Mouse (Mus musculus) neural tube, embryonic 11.5 days (tissue): ENCODE data around the gene Aoc2. TPM values are rescaled to one million over a fixed set of nuclear protein-coding genes. Genes with fewer than 3 reads are reported as not detected.

Experiments
- ATAC-seq: fragments of 200-750 bp; cut with Nextera tagmentation; 2 replicates; pipeline ENCODE4 v1.8.0; 2017; ENCODE audit warnings: moderate number of reproducible peaks, mild to moderate bottlenecking, moderate TSS enrichment, moderate library complexity; ENCODE audit not compliant: insufficient read depth, low FRiP score, low TSS enrichment
- DNase-seq: peaks from one replicate; pipeline ENCODE4 v3.0.0-alpha.2; 2015; ENCODE audit warnings: low spot score
- H3K27ac ChIP-seq: fragments of 300-500 bp; sonication (generic); 2 replicates; pipeline ENCODE4 v1.5.1; 2014; ENCODE audit warnings: low read depth, mild to moderate bottlenecking, low read length
- H3K27me3 ChIP-seq: fragments of 300-500 bp; sonication (generic); 2 replicates; pipeline ENCODE4 v1.6.1; 2014; ENCODE audit warnings: mild to moderate bottlenecking, low read length, mixed read lengths; ENCODE audit not compliant: control insufficient read depth, insufficient read depth
- H3K36me3 ChIP-seq: fragments of 300-500 bp; sonication (generic); 2 replicates; pipeline ENCODE4 v1.6.1; 2014; ENCODE audit warnings: mild to moderate bottlenecking, low read length, moderate library complexity, mixed read lengths; ENCODE audit not compliant: control insufficient read depth, insufficient read depth
- H3K4me1 ChIP-seq: fragments of 300-500 bp; sonication (generic); 2 replicates; pipeline ENCODE4 v1.6.1; 2014; ENCODE audit warnings: low read length, mixed read lengths; ENCODE audit not compliant: control insufficient read depth, insufficient read depth
- H3K4me2 ChIP-seq: fragments of 300-500 bp; sonication (generic); 2 replicates; pipeline ENCODE4 v1.6.1; 2014; ENCODE audit warnings: low read depth, mild to moderate bottlenecking, moderate library complexity
- H3K4me3 ChIP-seq: fragments of 300-500 bp; sonication (generic); 2 replicates; pipeline ENCODE4 v1.5.1; 2014; ENCODE audit warnings: low read depth, low read length
- H3K9ac ChIP-seq: fragments of 300-500 bp; sonication (generic); 2 replicates; pipeline ENCODE4 v1.6.1; 2014; ENCODE audit warnings: mild to moderate bottlenecking, low read length
- H3K9me3 ChIP-seq: fragments of 300-500 bp; sonication (generic); 2 replicates; pipeline ENCODE4 v1.6.1; 2016; ENCODE audit warnings: low read length; ENCODE audit not compliant: control insufficient read depth
- WGBS: fragments of 180-500 bp; shearing (Covaris S2); extraction: QIAGEN DNeasy Blood & Tissue Kit; methylation state at CpG from one replicate; pipeline ENCODE4 v1.1.7; 2014; 5-methylcytosine and 5-hydroxymethylcytosine counted together
- polyA plus RNA-seq: library from polyadenylated mRNA; unstranded; fragments of >200 nt; fragmentation: Nextera tagmentation; extraction: Ambion mirVana; gene quantifications from 2 replicates; pipeline ENCODE4 v1.2.1, GENCODE M21; 2014

The Aoc2 gene
- polyA plus RNA-seq, 1 experiment from 2014 or later: 1.8 TPM

DNA sequence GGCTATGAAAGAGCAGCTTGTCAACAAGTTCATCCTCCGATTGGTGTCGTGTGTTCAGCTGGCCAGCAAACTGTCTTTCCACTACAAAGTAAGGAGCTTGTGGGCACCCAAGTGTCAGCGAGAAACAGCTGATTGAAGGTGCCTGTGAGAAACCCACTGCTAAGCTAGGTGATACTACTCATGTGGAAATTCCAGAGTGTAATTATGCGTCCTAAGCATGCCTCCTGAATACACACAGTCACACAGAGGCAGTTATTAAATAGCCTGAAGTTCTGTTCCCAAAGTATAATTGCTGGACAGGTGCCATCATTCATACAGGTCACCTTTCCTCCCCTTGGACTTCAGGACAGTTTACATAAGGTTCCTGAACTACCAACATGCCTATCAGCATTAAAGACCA is 41.1 kb upstream of the Aoc2 start:
- DNase-seq: no peak
- no peak overlapping the region for H3K27ac ChIP-seq
- H3K4me1 ChIP-seq: no peaks in the 10 kb centered on the region
- H3K9me3 ChIP-seq: no peaks in the 10 kb centered on the region
- ATAC-seq: no peak
- no peaks in the 10 kb centered on the region for H3K27me3 ChIP-seq
- no peak overlapping the region for H3K4me2 ChIP-seq
- H3K4me3 ChIP-seq: no peak overlapping the region
- no peaks in the 10 kb centered on the region; the same call in 1 of the 2 replicates for H3K36me3 ChIP-seq
- 70% methylated on average over 4 of the region's 4 CpGs for WGBS
- H3K9ac ChIP-seq: no peak overlapping the region

DNA sequence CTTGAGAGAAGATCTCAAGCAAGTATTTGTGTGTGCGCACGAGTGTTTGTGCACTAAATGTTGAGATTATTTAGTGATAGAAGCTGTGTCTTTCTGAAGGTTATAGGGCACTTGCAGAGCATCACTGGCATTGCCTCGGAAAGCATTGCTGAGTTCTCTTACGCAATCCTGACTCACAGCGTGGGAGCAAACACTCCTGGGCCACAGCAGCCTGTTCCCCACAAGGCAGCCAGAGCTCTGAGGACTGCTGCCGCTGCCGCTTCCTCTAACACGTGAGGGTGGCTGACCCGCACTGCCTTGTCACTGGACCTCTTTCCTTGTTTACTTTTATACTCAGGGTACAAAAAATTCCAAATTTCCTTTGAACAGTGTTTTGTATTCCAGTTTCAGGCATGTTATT is 37.6 kb upstream of the Aoc2 start:
- no peak overlapping the region for H3K9ac ChIP-seq
- no peak for DNase-seq
- no peak overlapping the region for H3K4me2 ChIP-seq
- no peak for ATAC-seq
- no peak overlapping the region for H3K4me3 ChIP-seq
- 88% methylated on average over 9 of the region's 9 CpGs for WGBS
- no peak overlapping the region for H3K27ac ChIP-seq
- H3K27me3 ChIP-seq: no peaks in the 10 kb centered on the region
- H3K4me1 ChIP-seq: no peaks in the 10 kb centered on the region
- peaks cover 7% of the 10 kb centered on the region for H3K36me3 ChIP-seq
- no peaks in the 10 kb centered on the region for H3K9me3 ChIP-seq

DNA sequence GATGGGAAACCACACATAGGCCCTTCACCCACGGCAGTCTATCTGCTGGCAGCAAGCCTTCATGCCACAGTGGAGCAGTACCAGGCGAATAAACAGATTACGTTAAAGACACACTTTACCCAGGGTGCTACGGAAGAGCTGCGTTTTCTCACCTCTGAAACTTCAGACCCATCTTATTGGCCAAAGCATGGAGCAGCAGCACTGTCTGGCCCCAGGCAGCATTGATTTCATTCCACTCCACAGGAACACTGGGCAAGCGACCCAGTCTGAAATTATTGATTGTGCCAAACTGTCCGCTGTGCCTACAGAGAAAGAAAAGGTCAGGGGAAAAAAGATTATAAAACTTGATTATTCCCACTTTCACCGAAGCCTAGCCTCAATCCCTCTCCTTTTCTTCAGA is 33.6 kb upstream of the Aoc2 start:
- DNase-seq (no peak), ATAC-seq (no peak)
- Histone ChIP-seq H3K36me3 (peaks cover 14% of the 10 kb centered on the region), H3K4me2 (no peak overlapping the region), H3K27me3 (no peaks in the 10 kb centered on the region), H3K27ac (no peak overlapping the region), H3K9ac (no peak overlapping the region), H3K4me1 (no peaks in the 10 kb centered on the region), H3K4me3 (no peak overlapping the region), H3K9me3 (no peaks in the 10 kb centered on the region)
- 93% methylated on average over 8 of the region's 8 CpGs for WGBS

DNA sequence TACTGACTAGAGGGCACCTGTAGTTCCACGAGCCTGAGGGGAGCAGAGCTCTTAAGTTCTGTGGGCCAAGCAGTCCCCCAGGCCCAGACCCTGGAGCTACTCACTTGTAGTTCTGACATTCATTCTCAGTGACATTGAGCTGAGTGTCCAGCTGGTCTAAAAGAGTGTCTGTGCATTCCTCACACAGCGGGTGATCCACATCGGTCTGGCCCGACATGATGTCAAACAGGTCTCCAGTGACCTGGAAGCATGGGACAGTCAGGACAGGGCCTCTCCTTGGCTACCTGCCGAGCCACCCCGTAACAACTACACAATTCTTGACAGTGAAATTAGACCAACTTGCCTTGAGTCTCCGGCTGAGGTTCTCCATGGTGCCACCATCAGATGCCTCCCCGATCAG is 29.7 kb upstream of the Aoc2 start:
- no peaks in the 10 kb centered on the region for H3K4me1 ChIP-seq
- H3K4me2 ChIP-seq: no peak overlapping the region
- ATAC-seq: no peak
- no peak overlapping the region for H3K27ac ChIP-seq
- H3K27me3 ChIP-seq: no peaks in the 10 kb centered on the region
- DNase-seq: no peak
- H3K9ac ChIP-seq: no peak overlapping the region
- H3K36me3 ChIP-seq: peaks cover 14% of the 10 kb centered on the region
- no peaks in the 10 kb centered on the region for H3K9me3 ChIP-seq
- H3K4me3 ChIP-seq: no peak overlapping the region
- WGBS: 91% methylated on average over 8 of the region's 8 CpGs

DNA sequence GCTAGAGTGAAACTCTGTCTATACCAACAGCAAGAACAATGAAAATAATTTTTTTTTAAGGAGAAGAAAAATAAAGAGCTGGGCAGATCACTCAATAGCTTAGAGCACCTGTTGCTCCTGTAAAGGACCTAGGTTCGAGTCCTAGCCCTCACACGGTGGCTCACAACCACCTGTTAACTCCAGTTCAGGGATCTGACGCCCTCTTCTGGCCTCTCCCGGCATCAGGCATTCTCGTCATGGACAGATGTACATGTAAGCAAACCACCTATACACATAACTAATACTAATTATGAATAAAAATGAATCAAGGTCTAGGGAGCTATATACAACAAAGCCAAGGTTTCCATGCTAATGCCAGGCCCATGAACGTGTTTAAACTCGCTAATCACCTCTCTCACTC is 24.0 kb upstream of the Aoc2 start:
- DNase-seq (no peak), ATAC-seq (no peak)
- no peaks in the 10 kb centered on the region for H3K36me3 ChIP-seq
- H3K4me2 ChIP-seq: peak overlapping the region; percentile 88
- no peaks in the 10 kb centered on the region for H3K27me3 ChIP-seq
- peaks cover 10% of the 10 kb centered on the region for H3K4me1 ChIP-seq
- WGBS: 66% methylated on average over 7 of the region's 7 CpGs
- H3K9me3 ChIP-seq: no peaks in the 10 kb centered on the region
- peak overlapping the region; percentile 91 for H3K4me3 ChIP-seq
- peak overlapping the region; percentile 74; the same call in 1 of the 2 replicates for H3K9ac ChIP-seq
- H3K27ac ChIP-seq: no peak overlapping the region

DNA sequence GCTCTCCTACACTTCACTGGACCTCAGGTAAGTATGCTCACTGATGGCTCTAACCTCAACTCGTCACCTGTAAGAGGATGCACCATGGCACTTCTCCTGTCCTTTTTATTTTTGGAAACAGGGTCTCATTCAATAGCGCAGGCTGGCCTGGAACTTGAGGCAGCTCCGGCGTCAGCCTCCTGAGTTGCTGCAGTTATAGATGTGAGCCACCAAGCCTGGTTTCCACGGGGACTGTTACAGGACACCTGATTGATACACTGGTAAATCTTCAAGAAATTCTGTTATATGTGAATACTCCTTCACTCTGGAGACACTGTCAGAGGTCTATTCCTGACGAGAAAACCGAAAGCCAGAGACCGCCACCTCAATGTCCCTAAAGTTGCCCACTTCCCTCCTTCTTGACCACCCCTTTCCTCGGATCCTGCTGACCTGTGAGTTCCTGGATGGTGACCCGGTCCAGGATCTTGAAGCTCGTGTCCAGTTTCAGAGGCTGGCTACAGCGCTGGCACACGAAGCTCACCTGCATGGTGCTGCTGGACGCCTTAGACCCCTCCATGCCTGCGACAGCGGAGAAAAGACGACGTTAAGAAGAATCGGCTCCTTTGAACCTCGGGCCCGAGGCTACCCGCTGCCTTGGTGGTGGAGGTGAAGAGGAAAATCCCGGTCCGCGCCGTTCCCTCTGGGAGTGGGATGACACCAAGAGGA is 23.4 kb upstream of the Aoc2 start:
- 0 out of 2 replicates have a peak overlapping the region, but pooled peaks have one; percentile 4 for H3K27ac ChIP-seq
- peaks cover 10% of the 10 kb centered on the region for H3K4me1 ChIP-seq
- no peaks in the 10 kb centered on the region for H3K9me3 ChIP-seq
- no peaks in the 10 kb centered on the region for H3K36me3 ChIP-seq
- DNase-seq (no peak), ATAC-seq (no peak)
- no peaks in the 10 kb centered on the region for H3K27me3 ChIP-seq
- WGBS: 14% methylated on average over 26 of the region's 26 CpGs
- H3K9ac ChIP-seq: peak overlapping the region; percentile 74
- peak overlapping the region; percentile 91 for H3K4me3 ChIP-seq
- H3K4me2 ChIP-seq: peak overlapping the region; percentile 88

DNA sequence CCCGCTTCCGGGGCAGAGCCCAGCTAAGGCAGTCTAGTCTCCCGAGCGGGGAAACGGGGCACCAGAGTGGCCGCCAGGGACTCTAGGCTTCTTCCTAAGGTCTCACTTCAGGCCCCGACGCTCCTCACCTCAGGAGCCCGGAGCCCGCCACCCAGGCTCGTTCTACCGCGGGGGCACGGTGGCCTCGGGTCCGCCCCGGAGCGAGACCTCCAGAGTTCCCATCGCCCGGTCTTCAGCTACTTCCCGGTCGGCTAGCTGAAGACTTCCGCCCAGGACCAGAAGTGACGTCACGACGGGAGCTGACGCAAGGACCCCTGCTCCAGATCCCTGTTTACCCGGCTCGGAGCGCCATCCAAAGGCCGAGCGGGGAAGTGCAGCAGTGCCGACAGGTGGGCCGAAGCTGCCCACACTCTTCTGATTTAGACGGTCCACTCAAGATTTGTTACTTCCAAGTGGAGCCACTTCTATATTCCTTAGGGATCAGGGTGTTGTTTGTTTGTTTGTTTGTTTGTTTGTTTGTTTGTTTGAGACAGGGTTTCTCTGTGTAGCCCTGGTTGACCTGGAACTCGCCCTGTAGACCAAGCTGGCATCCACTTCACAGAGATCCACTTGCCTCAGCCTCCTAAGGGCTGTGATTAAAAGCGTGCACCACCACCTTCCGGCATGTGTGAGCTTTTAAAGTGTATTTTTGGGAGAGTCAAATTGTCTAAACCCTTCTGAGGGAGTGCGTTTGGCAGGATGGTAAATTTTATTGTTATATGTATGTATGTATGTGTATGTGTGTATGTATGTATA is 22.7 kb upstream of the Aoc2 start, which contains the start of gene Becn1:
TSS of gene Becn1 (minus strand) at position 283 of the 795 bp plus-strand sequence.
- Histone ChIP-seq H3K4me2 (peak within 1 kb of the TSS; percentile 88), H3K9me3 (no peaks in the 10 kb centered on the region), H3K4me1 (peaks cover 10% of the 10 kb centered on the region), H3K36me3 (no peaks in the 10 kb centered on the region), H3K27me3 (no peaks in the 10 kb centered on the region), H3K9ac (peak within 1 kb of the TSS; percentile 74), H3K27ac (0 out of 2 replicates have a peak within 1 kb of the TSS, but pooled peaks have one; percentile 4), H3K4me3 (peak within 1 kb of the TSS; percentile 91)
- WGBS: 7% methylated on average over 38 of the region's 39 CpGs
- ATAC-seq (peak; percentile 81), DNase-seq (peak; percentile 95)

DNA sequence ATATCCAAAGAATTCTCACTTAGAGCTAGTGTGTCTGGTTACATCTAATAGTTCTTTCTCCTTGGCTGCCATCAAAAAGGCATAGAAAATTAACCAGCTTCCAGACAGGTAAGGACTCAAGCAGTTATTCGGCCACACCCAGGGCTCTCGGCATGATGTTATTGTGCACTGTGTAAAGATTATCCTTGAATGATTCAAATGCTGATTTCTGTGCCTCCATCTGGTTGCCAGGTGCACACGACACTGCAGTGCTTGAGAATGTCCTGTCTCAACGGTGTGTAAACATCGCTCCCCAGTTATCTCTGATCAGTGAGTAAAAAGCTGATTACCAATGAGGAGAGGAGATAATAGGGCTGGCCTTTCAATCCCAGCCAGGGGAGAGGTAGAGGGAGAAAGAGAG is 17.1 kb upstream of the Aoc2 start:
- H3K4me2 ChIP-seq: no peak overlapping the region
- no peaks in the 10 kb centered on the region for H3K36me3 ChIP-seq
- H3K9ac ChIP-seq: no peak overlapping the region
- H3K27ac ChIP-seq: no peak overlapping the region
- 43% methylated on average over 5 of the region's 5 CpGs for WGBS
- ATAC-seq (no peak), DNase-seq (no peak)
- no peaks in the 10 kb centered on the region for H3K4me1 ChIP-seq
- H3K9me3 ChIP-seq: no peaks in the 10 kb centered on the region
- no peaks in the 10 kb centered on the region for H3K27me3 ChIP-seq
- H3K4me3 ChIP-seq: no peak overlapping the region
